Mouse (Mus musculus) olfactory bulb, adult 2 months (tissue): ENCODE results near the gene Rnf43. TPM values are rescaled to one million over a fixed set of nuclear protein-coding genes. Genes with fewer than 3 reads are reported as not detected.

ENCODE experiments used
- H3K27ac ChIP-seq: fragments of 200-500 bp; 2 replicates; pipeline ENCODE4 v1.5.1; 2012; ENCODE audit warnings: low read depth, low read length; ENCODE audit not compliant: insufficient read depth
- H3K4me1 ChIP-seq: fragments of 200-500 bp; 2 replicates; pipeline ENCODE4 v1.6.1; 2012; ENCODE audit warnings: low read length; ENCODE audit not compliant: control insufficient read depth, insufficient read depth
- H3K4me3 ChIP-seq: fragments of 200-500 bp; 2 replicates; pipeline ENCODE4 v1.5.1; 2012; ENCODE audit warnings: mild to moderate bottlenecking, low read depth, low read length, moderate library complexity; ENCODE audit not compliant: insufficient read depth
- CTCF ChIP-seq: fragments of 200-500 bp; IDR thresholded peaks from 2 replicates; pipeline ENCODE4 v1.5.1; 2012; ENCODE audit warnings: low read depth, mild to moderate bottlenecking, low read length, moderate library complexity; ENCODE audit not compliant: insufficient read depth
- POLR2A ChIP-seq: fragments of 200-500 bp; IDR thresholded peaks from 2 replicates; pipeline ENCODE4 v1.6.1; 2012; ENCODE audit warnings: mild to moderate bottlenecking, low read depth, low read length, moderate library complexity; ENCODE audit not compliant: insufficient read depth
- WGBS: fragments of 180-500 bp; shearing (Covaris S2); methylation state at CpG from one replicate; pipeline ENCODE4 v1.1.7; 2018; 5-methylcytosine and 5-hydroxymethylcytosine counted together
- polyA plus RNA-seq: library from polyadenylated mRNA; stranded (reverse); fragments of >200 nt; gene quantifications from 2 replicates; pipeline ENCODE4 v1.2.4, GENCODE M21; 2012; ENCODE audit warnings: low replicate concordance; ENCODE audit not compliant: missing spikeins, insufficient read depth, insufficient read length

Gene Rnf43
- polyA plus RNA-seq, 1 experiment = not detected

DNA sequence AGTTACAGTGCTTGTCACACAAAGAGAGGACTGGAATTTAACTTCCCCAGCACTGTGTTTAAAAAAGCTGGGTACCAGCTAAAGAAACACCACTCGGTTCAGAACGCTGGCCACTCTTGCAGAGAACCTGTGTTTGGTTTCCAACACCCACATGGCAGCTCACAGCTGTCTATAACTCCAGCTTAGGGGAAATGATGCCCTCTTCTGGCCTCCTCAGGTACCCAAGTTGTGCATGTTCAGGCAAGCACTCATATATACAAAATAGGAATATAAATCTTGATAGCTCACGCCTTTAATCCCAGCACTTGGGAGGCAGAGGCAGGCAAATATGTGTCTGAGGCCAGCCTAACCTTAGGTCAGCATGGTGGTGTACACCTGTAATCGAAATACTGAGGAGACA is 53.5 kb downstream of the Rnf43 start:
- no peak overlapping the region for H3K27ac ChIP-seq
- H3K4me3 ChIP-seq = no peak overlapping the region
- 80% methylated on average over 4 of the region's 4 CpGs for WGBS
- no peaks in the 10 kb centered on the region for H3K4me1 ChIP-seq
- TF ChIP-seq CTCF (no peak), POLR2A (no peak)

DNA sequence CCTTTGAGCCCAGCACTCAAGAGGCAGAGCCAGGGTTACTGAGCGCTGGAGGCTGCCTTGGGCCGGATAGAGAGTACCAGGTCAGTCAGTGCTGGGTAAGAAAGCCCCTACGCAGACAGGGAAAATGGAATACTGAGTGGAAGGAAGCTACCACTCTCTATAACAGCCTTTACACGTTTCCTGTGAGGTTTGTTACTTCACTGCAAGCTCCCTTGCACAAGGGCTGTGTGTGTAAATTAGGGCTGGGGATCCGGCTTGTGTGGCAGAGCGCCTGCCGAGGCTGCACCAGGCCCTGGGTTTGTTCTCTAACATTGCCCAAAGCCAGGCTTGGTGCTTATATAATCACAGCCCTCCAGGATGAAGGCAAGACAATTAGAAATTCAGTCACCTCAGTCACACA is 57.0 kb downstream of the Rnf43 start:
- 75% methylated on average over 7 of the region's 7 CpGs for WGBS
- no peak overlapping the region for H3K27ac ChIP-seq
- no peak overlapping the region for H3K4me3 ChIP-seq
- H3K4me1 ChIP-seq = no peaks in the 10 kb centered on the region
- no peak for TF ChIP-seq CTCF
- TF ChIP-seq POLR2A = no peak

DNA sequence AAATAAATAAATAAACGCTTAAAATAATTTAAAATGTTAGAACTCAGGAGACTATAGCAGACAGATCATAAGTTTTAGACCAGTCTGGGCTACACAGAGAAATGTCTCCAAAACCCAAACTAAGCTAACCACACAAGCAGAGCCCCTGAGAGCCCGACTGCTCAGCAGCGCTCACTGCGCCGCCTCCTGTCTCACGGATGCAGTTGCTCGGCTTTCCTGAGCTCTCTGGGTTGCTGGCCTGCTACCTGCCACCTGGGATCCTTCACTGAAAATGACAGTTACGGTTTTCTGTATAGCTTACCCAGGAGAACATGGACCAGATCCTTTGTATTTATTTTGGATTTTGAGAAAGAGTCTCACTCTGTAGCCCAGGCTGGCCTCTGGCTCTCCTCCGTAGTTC is 57.8 kb downstream of the Rnf43 start:
- no peaks in the 10 kb centered on the region for H3K4me1 ChIP-seq
- TF ChIP-seq CTCF = no peak
- no peak for TF ChIP-seq POLR2A
- H3K4me3 ChIP-seq = no peak overlapping the region
- 67% methylated on average over 9 of the region's 9 CpGs for WGBS
- no peak overlapping the region for H3K27ac ChIP-seq

DNA sequence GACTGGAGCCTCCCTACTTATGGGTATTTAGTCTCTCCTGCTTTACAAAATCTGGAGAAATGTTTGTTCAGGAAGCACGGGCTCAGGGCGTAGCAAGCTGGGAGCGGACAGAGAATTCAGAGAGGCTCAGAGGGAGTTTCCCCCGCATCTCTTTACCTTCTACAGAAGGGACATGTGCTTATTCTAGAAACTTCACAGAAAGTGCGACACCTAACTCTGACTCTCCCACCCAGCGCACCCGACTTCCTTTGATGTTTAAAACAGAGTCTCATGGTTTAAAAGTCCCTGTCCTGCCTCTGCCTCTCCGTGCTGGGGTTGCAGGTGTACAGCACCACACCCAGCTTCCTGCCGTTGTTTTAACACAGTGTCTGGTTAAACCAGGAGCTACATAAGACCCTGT is 58.3 kb downstream of the Rnf43 start:
- 82% methylated on average over 9 of the region's 9 CpGs for WGBS
- no peak for TF ChIP-seq CTCF
- TF ChIP-seq POLR2A = no peak
- Histone ChIP-seq H3K4me3 (no peak overlapping the region), H3K27ac (no peak overlapping the region), H3K4me1 (no peaks in the 10 kb centered on the region)

DNA sequence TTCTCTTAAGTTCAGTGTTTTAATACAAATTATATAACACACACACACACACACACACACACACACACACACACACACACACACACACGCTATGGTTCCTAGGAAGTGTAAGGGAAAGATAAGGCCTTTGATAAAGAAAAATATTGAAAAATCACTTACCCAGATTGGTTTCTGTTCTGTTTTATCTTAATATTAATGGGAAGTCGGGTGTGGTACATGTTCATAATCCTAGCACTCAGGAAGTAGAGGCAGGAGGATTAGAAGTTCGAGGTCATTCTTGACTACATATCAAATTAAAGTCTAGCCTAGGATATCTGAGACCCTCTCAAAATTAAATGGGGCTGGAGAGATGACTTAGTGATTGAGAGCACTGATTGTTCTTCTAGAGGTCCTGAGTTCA is 59.6 kb downstream of the Rnf43 start:
- H3K4me3 ChIP-seq = no peak overlapping the region
- H3K27ac ChIP-seq = no peak overlapping the region
- no peaks in the 10 kb centered on the region for H3K4me1 ChIP-seq
- TF ChIP-seq POLR2A = no peak
- TF ChIP-seq CTCF = no peak
- WGBS = 85% methylated on average over 3 of the region's 3 CpGs

DNA sequence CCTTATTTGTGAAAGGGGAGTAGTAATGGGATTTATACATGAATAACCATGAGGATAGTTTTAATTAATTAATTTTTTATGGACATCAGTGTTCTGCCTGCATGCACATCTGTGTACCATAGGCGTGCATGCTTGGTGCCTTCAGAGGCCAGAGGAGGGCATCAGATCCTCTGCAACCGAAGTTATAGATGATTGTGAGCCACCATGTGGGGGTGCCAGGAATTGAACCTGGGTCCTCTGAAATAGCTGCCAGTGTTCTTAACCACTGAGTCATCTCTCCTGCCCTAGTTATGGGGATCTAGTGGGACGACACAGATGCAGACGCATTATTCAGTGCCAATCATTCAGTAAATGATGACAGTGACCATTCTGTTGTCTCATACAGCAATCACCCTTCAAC is 60.4 kb downstream of the Rnf43 start:
- TF ChIP-seq POLR2A (no peak), CTCF (no peak)

DNA sequence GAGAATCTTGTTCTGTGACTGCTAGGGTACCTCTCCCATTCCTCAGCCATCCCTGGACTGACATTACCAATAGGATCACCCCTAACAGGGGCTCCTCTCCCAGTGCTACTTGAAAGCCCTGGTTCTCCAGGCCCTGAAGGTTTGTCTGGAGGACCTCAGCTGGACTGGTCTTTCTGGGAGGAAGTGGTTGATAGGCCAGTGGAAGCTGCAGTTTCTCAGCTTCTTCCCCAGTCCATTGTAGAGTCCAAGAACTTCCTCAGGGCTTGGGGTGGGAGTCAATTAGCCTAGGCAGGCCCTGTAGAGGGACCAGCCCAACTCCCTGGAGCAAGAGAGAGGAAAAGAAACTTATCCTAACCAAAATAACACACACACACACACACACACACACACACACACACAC is 63.0 kb downstream of the Rnf43 start:
- TF ChIP-seq CTCF (no peak), POLR2A (no peak)
- Histone ChIP-seq H3K4me3 (no peak overlapping the region), H3K27ac (no peak overlapping the region), H3K4me1 (no peaks in the 10 kb centered on the region)

More for the DNA sequence above, 60.4 kb downstream of the Rnf43 start:
- H3K4me3 ChIP-seq = no peak overlapping the region
- 83% methylated on average over 4 of the region's 4 CpGs for WGBS
- no peak overlapping the region for H3K27ac ChIP-seq
- H3K4me1 ChIP-seq = no peaks in the 10 kb centered on the region

DNA sequence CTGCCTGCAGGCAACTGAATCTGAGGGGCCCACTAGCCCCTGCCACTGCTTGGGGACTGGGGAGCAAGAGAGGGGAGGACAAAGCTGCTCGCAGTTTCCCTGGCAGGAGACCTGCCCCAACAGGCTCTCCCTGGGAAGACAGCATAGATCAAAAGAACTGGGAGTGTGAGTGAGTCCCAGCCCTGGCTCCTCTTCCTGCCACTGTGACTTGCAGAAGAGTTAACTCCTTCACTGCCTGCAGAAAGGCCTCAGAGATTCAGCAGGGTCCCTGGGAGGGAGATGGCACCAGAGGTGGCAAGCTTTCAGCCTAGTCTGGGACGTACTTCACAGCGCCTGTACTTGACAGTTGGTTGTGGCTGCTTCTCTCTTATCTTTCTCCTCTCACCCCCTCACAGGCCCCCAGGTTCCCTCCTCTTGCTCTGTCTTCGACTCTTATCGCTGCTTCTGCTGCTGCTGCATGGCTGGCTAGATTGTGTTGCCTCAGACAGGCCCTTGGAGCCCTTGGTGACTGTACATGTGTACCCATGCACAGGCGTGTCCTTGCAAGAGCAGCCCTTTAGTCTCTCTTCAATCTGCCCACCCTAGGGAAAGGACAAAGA is 63.5 kb downstream of the Rnf43 start:
- no peak overlapping the region for H3K27ac ChIP-seq
- WGBS = 69% methylated on average over 6 of the region's 6 CpGs

DNA sequence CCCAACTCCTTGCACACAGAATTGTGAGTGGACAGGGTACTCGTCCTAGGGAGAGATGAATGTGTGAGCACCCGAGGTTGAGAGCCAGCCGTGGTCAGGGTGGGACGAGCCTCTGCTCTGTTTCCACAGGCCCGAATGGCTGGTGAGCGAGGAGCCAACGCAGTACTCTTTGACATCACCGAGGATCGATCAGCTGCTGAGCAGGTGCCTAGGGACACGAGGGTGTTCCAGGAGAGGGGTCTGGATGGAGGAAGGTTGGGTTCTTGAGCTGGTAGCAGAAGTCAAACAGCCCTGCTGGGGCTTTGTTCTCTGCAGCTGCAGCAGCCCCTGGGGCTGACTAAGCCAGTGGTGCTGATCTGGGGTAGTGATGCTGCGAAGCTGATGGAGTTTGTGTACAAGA is 64.5 kb downstream of the Rnf43 start:
- 69% methylated on average over 11 of the region's 11 CpGs for WGBS
- no peak overlapping the region for H3K27ac ChIP-seq
- no peak overlapping the region for H3K4me3 ChIP-seq
- no peaks in the 10 kb centered on the region for H3K4me1 ChIP-seq
- TF ChIP-seq CTCF = no peak
- TF ChIP-seq POLR2A = no peak

More for the DNA sequence above, 63.5 kb downstream of the Rnf43 start:
- no peak for TF ChIP-seq CTCF
- TF ChIP-seq POLR2A = no peak
- H3K4me3 ChIP-seq = no peak overlapping the region
- no peaks in the 10 kb centered on the region for H3K4me1 ChIP-seq

DNA sequence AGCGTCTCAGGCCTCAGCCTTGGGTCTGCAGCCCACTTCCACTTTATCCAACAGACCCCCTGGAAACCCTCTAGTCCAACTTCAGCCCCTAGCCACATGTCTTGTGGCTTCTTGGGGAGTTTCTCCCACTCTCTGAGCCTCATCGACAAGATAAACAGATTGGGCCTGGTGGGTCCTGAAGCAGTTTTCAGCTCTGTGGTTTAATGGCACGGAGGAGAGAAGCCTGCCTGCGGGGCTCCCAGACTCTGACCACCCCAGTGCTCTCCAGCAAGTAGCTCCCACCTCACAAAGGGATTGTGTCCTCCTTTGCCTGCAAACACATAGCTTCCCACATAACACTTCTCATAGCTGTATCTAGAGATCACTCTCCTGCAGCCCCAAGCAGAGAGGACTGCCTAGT is 64.9 kb downstream of the Rnf43 start:
- H3K27ac ChIP-seq = no peak overlapping the region
- no peak overlapping the region for H3K4me3 ChIP-seq
- TF ChIP-seq CTCF (no peak), POLR2A (no peak)
- H3K4me1 ChIP-seq = no peaks in the 10 kb centered on the region
- WGBS = 78% methylated on average over 4 of the region's 4 CpGs
